Mouse (Mus musculus): ENCODE measurements around the gene Rcc1.

DNA sequence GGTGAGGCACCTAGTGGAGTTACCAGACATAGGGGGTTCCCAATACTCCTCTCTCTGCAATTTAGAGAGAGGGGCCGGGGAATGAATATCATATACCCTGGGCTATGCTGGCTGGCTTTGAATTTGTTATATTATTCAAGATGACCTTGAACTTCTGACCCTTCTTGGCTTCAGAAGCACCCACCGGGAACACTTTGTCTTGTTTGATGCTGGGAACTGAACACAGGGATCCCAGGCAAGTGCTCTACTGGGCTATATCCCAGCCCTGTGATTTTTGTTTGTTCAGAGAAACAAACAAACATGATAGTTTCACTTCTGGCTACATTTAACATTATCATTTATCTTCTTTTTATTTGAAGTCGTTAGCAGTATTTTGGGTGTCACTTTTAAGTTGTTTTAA, 2.0 kb upstream of the Rcc1 start:
- TF ChIP-seq GATA1 (IDR thresholded peaks at IDR 0.05; ENCODE audit: low read length), result no peak
- TF ChIP-seq TAL1 (IDR thresholded peaks at IDR 0.05; ENCODE audit: low read length), result no peak
